In genomic region chr12:24634212-24634611, GRCm38 (mm10) we compare ENCODE assay signal across 17 mouse cellular contexts. TPM values are rescaled to one million over a fixed set of nuclear protein-coding genes. Genes with fewer than 3 reads are reported as not detected.
DNase-seq lines count a peak whose midpoint lies in the region; ATAC-seq and TF ChIP-seq lines count a peak whose summit lies in the region.
"Had no signal": no experiment of that assay in that cellular context is flagged by ENCODE, and none has a peak within 500 bp of the region (broad histone marks: within the 10 kb centered on the region; RNA-seq: fewer than 3 reads in every experiment).

No protein-coding gene starts in this region.

- 0 out of 2 replicates have a peak, but pooled peaks have one; percentile 6 for ATAC-seq in heart, embryonic 15.5 days (replicated peaks; ENCODE audit: insufficient number of reproducible peaks, insufficient read depth, low FRiP score, low read depth)
- ATAC-seq in CD4-positive, CD25-positive, alpha-beta regulatory T cell, adult 4 months, result peak; percentile 8
- ATAC-seq in liver, embryonic 12.5 days, result peak; percentile 75
- ATAC-seq in megakaryocyte, adult 5-6 weeks (ENCODE audit: poor library complexity, severe bottlenecking), result no peak

- no peak for DNase-seq in heart, postnatal 14 days
- no peak for DNase-seq in cerebellum, adult 9-11 months
- no peak for DNase-seq in retina, postnatal 1 day
- DNase-seq: cerebellum, postnatal 25 days; right cerebral cortex, postnatal 4 days had no signal

- peaks cover 17% of the 10 kb centered on the region for H3K4me1 ChIP-seq in heart, embryonic 15.5 days (replicated peaks)
- H3K4me1 ChIP-seq in bone marrow, adult 2 months (ENCODE audit: control insufficient read depth, insufficient read depth, low read length), result peaks cover 3% of the 10 kb centered on the region
- H3K4me1 ChIP-seq in liver, embryonic 12.5 days, result peaks cover 61% of the 10 kb centered on the region
- H3K4me1 ChIP-seq: neural tube, embryonic 13.5 days had no signal

- H3K9ac ChIP-seq in heart, embryonic 15.5 days, result no peak overlapping the region
- no peak overlapping the region for H3K9ac ChIP-seq in liver, embryonic 12.5 days
- H3K9ac ChIP-seq: embryonic facial prominence, embryonic 13.5 days; forebrain, embryonic 12.5 days; neural tube, embryonic 13.5 days had no signal

- no peak for TF ChIP-seq POLR2A in bone marrow, adult 2 months (IDR thresholded peaks at IDR 0.05; ENCODE audit: borderline replicate concordance, control insufficient read depth, low read depth, low read length)

- H3K36me3 ChIP-seq in heart, embryonic 15.5 days, result no peaks in the 10 kb centered on the region
- H3K36me3 ChIP-seq in liver, embryonic 12.5 days, result no peaks in the 10 kb centered on the region
- H3K36me3 ChIP-seq: embryonic facial prominence, embryonic 13.5 days; forebrain, embryonic 12.5 days; G1E; hindbrain, embryonic 10.5 days; neural tube, embryonic 13.5 days had no signal

- no peak overlapping the region for H3K4me2 ChIP-seq in heart, embryonic 15.5 days
- H3K4me2 ChIP-seq in liver, embryonic 12.5 days, result peak overlapping the region; percentile 24
- H3K4me2 ChIP-seq: embryonic facial prominence, embryonic 13.5 days; forebrain, embryonic 12.5 days; neural tube, embryonic 13.5 days had no signal

- H3K27me3 ChIP-seq in heart, embryonic 15.5 days, result no peaks in the 10 kb centered on the region
- no peaks in the 10 kb centered on the region for H3K27me3 ChIP-seq in liver, embryonic 12.5 days (replicated peaks)
- H3K27me3 ChIP-seq: embryonic facial prominence, embryonic 13.5 days; neural tube, embryonic 13.5 days had no signal

- TF ChIP-seq CTCF in bone marrow, adult 2 months (IDR thresholded peaks at IDR 0.05; ENCODE audit: control insufficient read depth, insufficient read depth, low read length), result no peak

- peak overlapping the region; percentile 71 for H3K27ac ChIP-seq in heart, embryonic 15.5 days
- H3K27ac ChIP-seq in bone marrow, adult 2 months (ENCODE audit: control insufficient read depth, insufficient read depth, low read depth, low read length, poor library complexity), result 0 out of 2 replicates have a peak overlapping the region, but pooled peaks have one; percentile 9
- H3K27ac ChIP-seq in liver, embryonic 12.5 days, result peak overlapping the region; percentile 84
- H3K27ac ChIP-seq: embryonic facial prominence, embryonic 13.5 days; forebrain, embryonic 12.5 days; hindbrain, embryonic 10.5 days; macrophage; neural tube, embryonic 13.5 days had no signal

- 32% methylated on average over 4 of the region's 4 CpGs for WGBS in heart, embryonic 15.5 days
- WGBS in bone marrow, adult 2 months, result 30% methylated on average over 4 of the region's 4 CpGs
- 36% methylated on average over 4 of the region's 4 CpGs for WGBS in liver, embryonic 12.5 days (ENCODE audit: insufficient replicate concordance)

- H3K4me3 ChIP-seq in heart, embryonic 15.5 days, result no peak overlapping the region
- no peak overlapping the region for H3K4me3 ChIP-seq in bone marrow, adult 2 months (replicated peaks; ENCODE audit: control insufficient read depth, low read depth, low read length)
- H3K4me3 ChIP-seq in liver, embryonic 12.5 days, result no peak overlapping the region
- H3K4me3 ChIP-seq: embryonic facial prominence, embryonic 13.5 days; forebrain, embryonic 12.5 days; hindbrain, embryonic 10.5 days; neural tube, embryonic 13.5 days had no signal

- intact Hi-C loops in heart, postnatal 14 days (cut with DNase I), result loop anchor here (5.0 kb wide), 1 partner anchor 43 kb away; no protein-coding TSS in a partner anchor

- no peaks in the 10 kb centered on the region for H3K9me3 ChIP-seq in heart, embryonic 15.5 days (replicated peaks)
- no peaks in the 10 kb centered on the region for H3K9me3 ChIP-seq in liver, embryonic 12.5 days (replicated peaks)
- H3K9me3 ChIP-seq: embryonic facial prominence, embryonic 13.5 days; forebrain, embryonic 12.5 days; G1E; hindbrain, embryonic 10.5 days; neural tube, embryonic 13.5 days had no signal

RNA-seq across cellular contexts. Expression of gene Klf11, which starts 16.9 kb away (rescaled TPM):
- 17.7 and 18.4 TPM in 2 replicates for polyA plus RNA-seq in heart, embryonic 15.5 days (2015; fragmentation: Nextera tagmentation; extraction: Ambion mirVana)
- total RNA-seq in heart, postnatal 14 days (2021), result 10 to 100 TPM; 17.5 to 19.5 TPM
- 1 to 10 TPM; 2.2 to 3.1 TPM for polyA plus RNA-seq in CD4-positive, CD25-positive, alpha-beta regulatory T cell, adult 4 months (2017; shearing (Covaris generic))
- polyA plus RNA-seq in bone marrow, adult 2 months (2011; ENCODE audit: insufficient read depth, insufficient read length, low replicate concordance, missing spikeins), result 10.4 and 11.8 TPM in 2 replicates
- polyA plus RNA-seq in liver, embryonic 12.5 days (2016; fragmentation: Nextera tagmentation; extraction: Ambion mirVana), result 9.2 and 10.6 TPM in 2 replicates
- total RNA-seq in megakaryocyte, adult 5-6 weeks (2015), result 7.7 and 9.6 TPM in 2 replicates
- 7.9 and 9.2 TPM in 2 replicates for total RNA-seq in megakaryocyte, adult 5-6 weeks (2017)

RNA-seq across cellular contexts. Expression of gene Cys1, which starts 47.4 kb away (rescaled TPM):
- 1.4 TPM in 2 replicates for polyA plus RNA-seq in heart, embryonic 15.5 days (2015; fragmentation: Nextera tagmentation; extraction: Ambion mirVana)
- 1 to 10 TPM; 5.5 to 6.0 TPM for total RNA-seq in heart, postnatal 14 days (2021)
- polyA plus RNA-seq in CD4-positive, CD25-positive, alpha-beta regulatory T cell, adult 4 months (2017; shearing (Covaris generic)), result not detected
- 0.56 and 3.0 TPM in 2 replicates for polyA plus RNA-seq in bone marrow, adult 2 months (2011; ENCODE audit: insufficient read depth, insufficient read length, low replicate concordance, missing spikeins)
- 0.56 and 1.0 TPM in 2 replicates for polyA plus RNA-seq in liver, embryonic 12.5 days (2016; fragmentation: Nextera tagmentation; extraction: Ambion mirVana)
- not detected in 2 replicates for total RNA-seq in megakaryocyte, adult 5-6 weeks (2015)
- not detected in 2 replicates for total RNA-seq in megakaryocyte, adult 5-6 weeks (2017)
- total RNA-seq: G1E had no signal
- polyA plus RNA-seq: G1E; inflammation-experienced regulatory T-cells, adult 6 months; macrophage had no signal

Comparison
In these comparisons a context has a peak if more than half of its experiments do, and no peak if none do; other contexts are left out.
1. H3K27ac ChIP-seq: peak in every context shown above with its lines; median percentile 84 in liver, embryonic 12.5 days; 71 in heart, embryonic 15.5 days; 9 in bone marrow, adult 2 months.